Mouse (Mus musculus): ENCODE data around the gene Bora. TPM values are rescaled to one million over a fixed set of nuclear protein-coding genes. Genes with fewer than 3 reads are reported as not detected.

Bora gene
- total RNA-seq, 2 experiments from 2014 or later: 0.62 to 1.9 TPM

DNA sequence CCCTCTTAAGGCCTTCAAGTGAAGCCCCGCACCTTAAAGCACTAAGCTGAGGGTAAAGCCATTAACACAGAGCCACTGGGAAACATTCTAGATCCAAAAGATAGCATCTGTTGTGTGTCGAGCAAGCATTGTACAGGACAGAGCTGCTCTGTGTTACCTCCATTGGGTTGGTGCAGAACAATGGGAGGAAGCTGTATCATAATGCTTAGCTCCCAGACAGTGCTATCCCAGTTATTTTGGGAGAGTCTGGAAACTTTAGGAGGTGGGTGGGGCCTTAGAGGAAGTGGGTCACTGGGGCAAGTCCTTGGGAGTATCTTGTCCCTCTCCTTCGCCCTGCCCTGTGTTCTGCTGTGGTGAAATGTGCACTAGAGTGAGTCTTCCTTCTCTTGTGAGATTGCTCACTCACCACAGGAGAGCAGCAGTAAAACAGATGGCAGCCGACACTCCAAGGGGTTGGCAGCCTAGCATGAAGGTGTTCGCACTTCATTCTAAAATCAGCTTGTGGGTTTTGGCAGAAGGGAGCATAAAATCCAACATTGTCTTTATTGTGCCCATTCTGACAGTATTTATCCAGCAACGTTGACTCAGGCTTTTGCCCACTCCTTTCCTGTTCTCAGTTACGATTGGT lies 13.1 kb downstream of the Bora start:
- intact Hi-C loops (cut with DNase I): no loop called here

DNA sequence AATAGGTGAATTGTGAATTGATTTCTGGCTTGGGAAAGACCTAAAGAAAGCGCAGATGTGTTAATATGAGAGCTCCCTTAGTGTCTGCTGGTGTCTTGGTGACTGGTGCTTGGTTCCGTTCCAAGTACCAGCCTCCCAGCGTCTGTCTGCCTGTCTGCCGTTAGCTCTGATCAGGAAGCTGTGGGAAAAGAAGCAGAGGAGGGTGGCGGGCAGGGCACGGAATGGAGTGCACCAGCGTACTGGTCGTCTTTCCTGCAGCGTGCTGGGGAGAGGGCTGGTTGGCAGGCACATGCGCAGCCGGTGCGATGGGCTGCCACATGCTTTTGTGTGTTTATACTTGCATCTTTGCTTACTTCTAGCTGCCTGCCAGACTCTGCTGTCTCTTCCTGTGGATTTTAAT lies 14.6 kb downstream of the Bora start:
- intact Hi-C loops (cut with DNase I): no loop called here
- DNase-seq: no peak

More for the DNA sequence above, 13.1 kb downstream of the Bora start:
- no peak for DNase-seq

DNA sequence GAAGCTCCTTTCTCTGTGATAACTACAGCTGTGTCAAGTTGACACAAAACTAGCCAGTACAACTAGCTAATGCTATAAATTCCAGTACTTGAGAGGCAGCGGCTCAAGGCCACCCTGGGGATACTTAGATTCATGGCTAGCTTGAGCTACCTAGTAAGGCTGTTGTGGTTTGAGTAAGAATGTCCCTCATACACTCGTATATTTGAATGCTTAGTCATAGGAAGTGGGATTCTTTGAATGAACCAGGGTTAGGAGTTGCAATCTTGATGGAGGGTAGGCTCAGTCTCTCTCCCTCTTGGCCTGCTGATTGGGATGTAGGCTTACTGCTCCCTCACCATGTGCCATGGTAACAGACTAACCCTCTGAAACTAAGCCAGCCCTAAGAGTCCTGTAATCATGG lies 17.1 kb downstream of the Bora start:
- intact Hi-C loops (cut with DNase I): no loop called here
- no peak for DNase-seq

DNA sequence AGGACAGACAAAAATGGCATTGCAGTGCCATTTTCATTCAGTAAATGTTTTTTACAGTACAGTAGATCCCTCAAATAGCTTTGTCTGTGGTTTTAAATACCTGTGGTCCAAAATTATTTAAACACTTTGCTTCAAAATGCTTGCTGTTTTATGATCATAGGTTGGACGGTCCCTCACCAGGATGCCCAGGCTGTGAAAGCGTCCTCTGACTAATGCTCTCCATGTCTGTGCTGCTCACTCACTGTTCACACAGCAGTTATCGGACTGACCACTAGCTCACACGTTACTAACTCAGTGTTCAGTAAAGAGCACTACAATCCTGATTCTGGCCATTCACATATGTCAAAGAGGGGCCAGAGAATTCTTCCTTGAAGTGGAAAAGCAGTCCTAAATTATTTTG lies 25.1 kb downstream of the Bora start:
- DNase-seq: no peak
- intact Hi-C loops (cut with DNase I): no loop called here

DNA sequence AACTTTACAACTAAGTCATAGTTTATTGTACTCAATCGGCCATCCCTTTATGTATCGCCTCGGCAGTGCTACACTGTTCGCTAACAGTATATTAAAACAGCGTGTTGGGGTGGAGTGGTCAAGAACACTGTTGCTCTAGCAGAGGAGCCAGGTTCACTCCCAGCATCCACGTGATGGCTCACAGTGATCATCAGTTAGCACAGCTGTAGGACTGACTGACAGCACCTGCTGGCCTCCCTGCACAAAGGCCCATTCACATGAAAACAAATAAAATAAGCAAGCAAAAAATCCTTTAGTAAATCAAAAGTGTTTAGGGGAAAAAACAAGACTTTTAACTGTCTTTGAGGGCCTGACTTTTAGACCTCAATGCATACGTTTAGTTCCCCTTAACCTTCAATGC lies 42.9 kb downstream of the Bora start:
- intact Hi-C loops (cut with DNase I): no loop called here
- no peak for DNase-seq

DNA sequence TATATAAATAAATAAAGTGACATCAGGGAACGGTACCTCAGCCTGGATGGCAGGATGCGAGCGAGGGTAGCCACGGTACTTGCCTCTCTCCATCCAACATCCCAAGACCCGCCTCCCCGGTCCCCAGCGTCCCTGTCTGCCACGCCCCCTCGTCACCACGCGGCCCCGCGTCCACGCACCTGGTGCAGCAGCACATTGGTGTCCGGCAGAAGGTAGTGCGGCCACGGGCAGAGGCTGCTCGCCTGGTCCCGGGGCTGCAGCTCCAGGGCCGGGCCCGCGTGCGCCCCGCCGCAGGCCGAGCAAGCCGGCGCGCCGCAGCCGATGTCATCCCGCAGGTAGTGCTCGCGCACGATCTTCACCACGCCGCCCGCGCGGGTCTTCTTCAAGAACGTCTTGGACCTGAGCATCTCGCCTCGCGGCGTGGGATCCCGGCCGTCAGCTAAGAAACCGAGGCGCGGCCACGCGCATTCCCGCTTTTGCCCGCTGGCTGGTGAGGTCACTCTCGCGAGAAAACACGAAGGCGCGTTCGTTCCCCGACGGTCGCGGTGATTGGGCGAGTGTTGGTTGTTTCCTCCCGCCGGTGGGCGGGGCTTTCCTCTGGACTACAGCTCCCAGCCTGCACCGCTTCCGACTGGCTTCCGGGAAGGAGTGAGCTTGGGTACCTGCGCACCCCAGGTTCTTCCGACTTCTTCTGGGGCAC lies 53.4 kb downstream of the Bora start, which contains the start of the genes Pibf1 and Dis3:
Gene Pibf1, plus strand, starts transcription at position 158 of the 700 bp plus-strand sequence.
Gene Dis3, minus strand, starts transcription at position 504 of the 700 bp plus-strand sequence.
- intact Hi-C loops (cut with DNase I): loop anchor here (5.0 kb wide), 1 partner anchor 52 kb away; the partner anchor contains the start of genes Bora and Mzt1
- peak; percentile 98 to 99 for DNase-seq

DNA sequence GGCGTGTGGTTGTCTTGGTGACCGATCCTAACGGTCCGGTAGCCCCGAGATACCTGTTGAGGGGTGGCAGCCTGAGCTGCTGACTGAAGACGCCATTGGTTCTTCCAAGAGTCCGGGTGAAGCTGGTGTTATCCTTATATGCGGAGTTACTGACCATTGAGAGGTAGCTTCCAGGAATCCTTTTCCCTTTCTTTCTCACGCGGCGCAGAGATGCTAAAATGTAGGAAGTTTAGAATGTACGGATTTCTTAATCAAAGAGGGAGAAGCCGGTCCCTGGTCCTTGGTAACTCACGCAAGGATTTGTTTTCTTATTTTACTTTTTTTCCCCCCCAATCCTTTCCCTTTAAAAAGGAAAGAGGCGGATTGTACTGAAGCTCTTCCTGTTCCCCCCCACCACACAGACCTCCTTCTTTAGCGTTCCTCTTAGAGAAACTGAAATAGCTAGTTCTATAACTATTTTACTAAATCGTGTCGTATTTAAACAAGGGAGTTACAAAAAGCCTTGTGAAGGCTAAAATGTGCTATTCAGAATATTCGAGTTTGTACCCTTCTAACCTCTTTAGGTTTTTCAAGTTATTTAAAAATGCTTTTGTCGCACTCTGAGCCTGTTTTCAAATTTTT lies 54.1 kb downstream of the Bora start:
- no peak for DNase-seq
- intact Hi-C loops (cut with DNase I): loop anchor here (5.0 kb wide), 1 partner anchor 53 kb away; the partner anchor contains the start of genes Bora and Mzt1

DNA sequence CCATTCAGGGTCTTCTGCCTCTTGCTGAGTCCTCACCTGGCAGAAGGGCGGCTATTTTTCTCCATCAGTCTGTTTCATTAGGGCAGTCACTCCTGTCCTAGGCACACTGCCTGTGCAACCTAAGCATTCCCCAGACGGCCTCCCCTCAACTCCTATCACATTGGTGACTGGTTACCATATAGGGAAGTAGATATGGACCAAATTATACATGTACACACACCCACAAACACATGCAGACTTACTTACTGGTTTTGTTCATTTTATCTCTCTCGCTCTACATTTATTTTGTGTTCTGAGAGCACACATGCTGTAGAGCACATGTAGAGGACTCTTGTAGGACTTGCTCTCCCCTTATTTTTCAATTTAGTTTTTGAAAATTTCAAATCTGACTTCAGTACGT lies 57.0 kb downstream of the Bora start:
- intact Hi-C loops (cut with DNase I): no loop called here

DNA sequence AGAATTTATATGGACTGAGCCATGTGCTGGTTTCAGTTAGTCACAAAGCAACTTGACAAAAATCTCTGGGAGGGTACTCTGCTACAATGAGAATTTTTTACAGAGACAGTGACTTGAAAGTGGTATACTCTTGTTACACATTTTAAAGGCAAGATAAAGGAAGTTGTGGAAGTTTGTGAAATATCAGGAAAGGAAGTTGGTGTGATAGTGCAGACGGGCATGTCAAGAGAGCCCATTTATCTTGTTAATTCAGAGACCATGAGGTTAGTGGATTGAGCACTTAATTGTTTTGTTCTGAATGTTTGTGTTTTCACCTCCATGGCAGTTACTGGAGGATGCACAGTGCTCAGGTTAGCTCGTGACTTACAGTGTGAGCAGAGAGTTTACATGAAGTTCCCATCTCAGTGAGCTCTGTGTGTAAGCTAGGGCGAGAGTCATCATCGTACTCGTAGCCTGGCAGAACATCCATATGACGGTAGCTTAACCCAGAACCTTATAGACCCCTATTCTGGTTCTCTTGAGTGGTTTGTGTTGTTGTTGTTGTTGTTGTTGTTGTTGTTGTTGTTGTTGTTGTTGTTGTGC lies 58.6 kb downstream of the Bora start:
- intact Hi-C loops (cut with DNase I): no loop called here
- no peak for DNase-seq

More for the DNA sequence above, 57.0 kb downstream of the Bora start:
- DNase-seq: no peak

DNA sequence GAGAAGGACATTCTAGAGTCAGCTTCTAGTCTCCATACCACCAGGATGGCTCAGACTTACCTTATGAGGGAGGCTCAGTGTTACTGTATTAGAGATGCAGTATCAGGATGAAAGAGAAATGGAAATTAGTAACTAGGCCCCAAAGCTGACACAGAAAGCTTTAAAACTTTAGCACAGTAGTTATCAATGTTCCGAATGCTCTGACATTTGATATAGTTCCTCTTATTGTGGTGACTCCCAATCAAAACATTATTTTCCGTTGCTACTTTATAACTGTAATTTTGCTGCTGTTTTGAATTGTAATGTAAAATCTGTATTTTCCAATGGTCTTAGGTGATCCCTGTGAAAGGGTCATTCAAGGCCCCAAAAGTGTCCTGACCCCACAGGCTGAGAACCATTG lies 60.6 kb downstream of the Bora start:
- intact Hi-C loops (cut with DNase I): no loop called here
- no peak for DNase-seq

DNA sequence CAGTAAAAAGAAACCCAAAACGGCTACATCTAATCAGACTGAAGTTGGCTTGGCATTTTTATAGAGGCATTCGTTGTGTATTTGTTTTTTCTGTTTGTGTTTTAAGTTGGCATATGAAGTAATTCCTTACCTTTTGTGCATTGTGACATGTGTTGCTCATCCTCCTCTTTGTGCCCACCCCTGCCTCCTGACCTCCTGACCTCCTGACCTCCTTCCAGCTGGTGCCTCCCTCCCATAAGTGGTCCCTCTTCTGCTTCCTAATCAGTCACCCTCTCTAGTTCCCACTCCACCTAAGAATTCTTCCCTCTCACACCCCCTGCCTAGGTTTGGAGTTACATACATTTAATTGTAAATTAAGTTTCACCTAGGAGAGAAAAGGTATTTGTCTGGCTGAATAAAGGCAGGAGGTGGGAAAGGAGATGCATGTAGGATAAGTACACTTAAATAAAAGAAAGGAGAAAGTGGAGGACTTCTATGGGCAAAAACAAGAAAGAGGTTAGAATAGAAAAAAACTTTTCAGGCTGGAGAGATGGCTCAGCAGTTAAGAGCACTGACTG lies 61.7 kb downstream of the Bora start:
- intact Hi-C loops (cut with DNase I): no loop called here
- DNase-seq: no peak

DNA sequence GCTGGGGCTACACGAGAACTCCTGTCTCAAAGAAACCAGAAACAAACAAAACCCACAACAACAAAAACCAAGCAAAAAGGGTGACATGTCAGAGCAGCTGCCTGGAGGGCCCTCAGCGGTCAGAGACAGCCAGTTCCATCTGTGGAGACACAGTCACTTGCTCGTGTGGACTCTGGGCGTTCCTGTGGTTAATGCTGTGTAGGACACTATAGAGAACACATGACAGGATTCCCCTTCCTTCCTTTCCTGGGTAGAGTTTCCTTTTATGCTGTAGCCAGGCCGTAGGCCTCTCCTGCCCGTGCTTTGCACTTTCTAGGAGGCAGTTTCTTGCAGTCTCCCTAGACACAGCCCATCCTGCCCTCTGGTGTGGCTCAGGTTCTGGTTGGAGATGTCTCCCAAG lies 62.7 kb downstream of the Bora start:
- no peak for DNase-seq
- intact Hi-C loops (cut with DNase I): no loop called here

DNA sequence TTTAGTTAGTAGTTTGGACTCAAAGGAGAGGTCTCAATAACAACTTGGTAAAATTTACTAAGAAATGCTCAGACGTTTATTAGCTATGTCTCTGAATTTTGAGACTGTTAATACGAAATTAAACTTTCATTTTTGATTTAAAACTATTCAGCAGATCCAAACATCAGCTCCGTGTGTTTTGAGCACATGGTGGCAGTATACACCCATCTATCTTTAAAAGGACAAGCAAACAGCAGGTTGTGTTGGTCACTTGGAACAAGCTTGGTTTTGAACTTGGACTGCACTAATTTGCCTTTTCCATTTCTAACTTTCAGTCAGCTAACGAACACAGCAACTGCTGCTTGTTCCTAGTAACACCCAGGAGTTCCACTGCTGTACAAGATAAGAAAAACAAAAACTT lies 71.6 kb downstream of the Bora start:
- DNase-seq: no peak

DNA sequence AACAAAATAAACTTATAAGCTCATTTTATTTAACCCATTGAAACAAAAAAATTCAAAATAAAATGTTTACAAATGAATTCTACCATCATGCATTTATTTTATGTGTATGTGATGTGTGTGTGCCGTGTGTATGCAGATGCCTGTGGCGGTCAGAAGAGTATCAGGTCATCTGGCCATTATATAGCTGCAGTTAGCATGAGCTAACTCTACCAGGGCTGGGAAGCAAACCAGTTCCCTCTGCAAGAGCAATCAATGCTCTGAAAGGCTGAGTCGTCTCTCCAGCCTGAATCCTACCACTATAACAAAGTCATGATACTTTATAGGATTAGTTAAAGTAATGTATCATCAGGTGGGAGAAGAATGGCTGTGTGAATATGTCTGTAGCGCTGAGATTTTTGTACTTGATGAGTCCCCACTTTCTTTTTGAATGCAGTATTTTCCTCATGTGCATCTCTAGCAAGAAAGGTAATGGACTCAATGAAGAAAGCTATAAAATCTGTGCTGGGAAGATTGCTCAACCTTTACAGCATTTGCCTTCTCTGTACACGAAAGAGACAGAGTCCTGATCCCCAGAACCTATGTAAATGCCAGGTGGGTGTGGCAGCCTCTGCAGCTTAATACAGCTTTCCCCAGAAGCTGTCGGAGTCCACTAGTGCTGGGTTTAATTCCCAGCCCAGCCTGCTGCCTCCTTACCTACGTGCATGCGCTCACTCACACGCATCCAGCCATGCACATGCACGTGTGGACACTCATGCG lies 75.7 kb downstream of the Bora start:
- intact Hi-C loops (cut with DNase I): no loop called here
- DNase-seq: no peak

More for the DNA sequence above, 71.6 kb downstream of the Bora start:
- intact Hi-C loops (cut with DNase I): no loop called here

DNA sequence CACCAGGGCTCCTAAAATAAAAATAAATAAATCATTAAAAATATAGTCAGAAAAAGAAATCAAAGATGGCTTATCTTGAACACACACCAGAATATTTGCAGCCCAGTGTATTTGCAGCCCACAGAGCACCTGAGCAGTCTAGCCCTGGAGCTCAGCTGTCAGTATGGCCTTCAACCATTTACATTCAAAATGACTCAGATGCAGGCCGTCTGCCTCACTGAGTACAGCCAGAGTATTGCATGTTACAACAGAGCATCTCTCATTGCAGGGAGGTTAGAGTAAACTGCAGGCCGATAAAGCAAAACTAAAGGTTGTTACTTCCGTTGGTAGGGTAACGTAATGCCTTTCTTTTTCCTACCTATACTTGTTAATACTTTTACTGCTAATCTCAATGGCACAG lies 78.1 kb downstream of the Bora start:
- intact Hi-C loops (cut with DNase I): no loop called here
- DNase-seq: no peak

Other genes with a start within 250 kb of the Bora start
- 1 to 10 TPM; 3.3 to 5.6 TPM for gene Rpl36a-ps1, start 51.9 kb upstream of the Bora start, total RNA-seq (2021)
- 10 to 100 TPM; 37.5 to 39.6 TPM for gene Mzt1, start 88 bp upstream of the Bora start, total RNA-seq (2021)
- 1 to 10 TPM; 7.5 to 8.2 TPM for gene Pibf1, start 53.2 kb downstream of the Bora start, total RNA-seq (2021)
- 10 to 100 TPM in 1 of 2 experiments, 1 to 10 TPM in 1; 9.3 to 12.3 TPM for gene Dis3, start 53.5 kb downstream of the Bora start, total RNA-seq (2021)

Measured in heart, postnatal 36 days (tissue).